Mouse (Mus musculus): ENCODE measurements around the gene Spns2.

GRCm38 (mm10) chr11:72419006-72419405 lies 70.7 kb downstream of the Spns2 start:
- TF ChIP-seq CTCF (IDR thresholded peaks at IDR 0.05; ENCODE audit: low read depth, low read length), result no peak
- TF ChIP-seq POLR2A (IDR thresholded peaks at IDR 0.05; ENCODE audit: borderline replicate concordance, low read depth, low read length), result no peak
